Mouse (Mus musculus) cortical plate, adult 2 months (tissue): Measurements from ENCODE around the gene Arl14.

Source experiments
- CTCF ChIP-seq: fragments of 200-500 bp; IDR thresholded peaks from 2 replicates; pipeline ENCODE4 v1.5.1; 2011; ENCODE audit warnings: mild to moderate bottlenecking, control low read depth, low read length; ENCODE audit not compliant: insufficient read depth; ENCODE audit errors: extremely low read depth
- POLR2A ChIP-seq: fragments of 200-500 bp; IDR thresholded peaks from 2 replicates; pipeline ENCODE4 v1.6.1; 2011; ENCODE audit warnings: mild to moderate bottlenecking, low read length, control low read depth; ENCODE audit not compliant: insufficient read depth; ENCODE audit errors: extremely low read depth

GRCm38 (mm10) chr3:69185244-69185643 is 37.0 kb upstream of the Arl14 start:
- TF ChIP-seq CTCF (no peak), POLR2A (no peak)
